Mouse (Mus musculus) CH12.LX (cell line): ENCODE measurements around the gene Dcbld1. TPM values are rescaled to one million over a fixed set of nuclear protein-coding genes. Genes with fewer than 3 reads are reported as not detected.

Experiments used
- DNase-seq: peaks from one replicate; pipeline ENCODE4 v3.0.0-alpha.2; 2013; ENCODE audit errors: extremely low read depth
- H3K27ac ChIP-seq: 2 replicates; pipeline ENCODE4 v1.5.1; 2012; ENCODE audit warnings: low read depth, mild to moderate bottlenecking, control low read depth, moderate library complexity; ENCODE audit not compliant: insufficient read depth
- H3K27me3 ChIP-seq: replicated peaks from 2 replicates; pipeline ENCODE3; 2012; ENCODE audit warnings: inconsistent platforms
- H3K36me3 ChIP-seq, 2 experiments: replicated peaks in 1 of 2; 2 replicates each; pipeline versions ENCODE3 to v1.6.1; 2012; ENCODE audit warnings: inconsistent platforms in 1 of 2, low read length in 1 of 2, mild to moderate bottlenecking in 1 of 2, mixed read lengths in 1 of 2, moderate library complexity in 1 of 2; ENCODE audit not compliant: control insufficient read depth in 1 of 2, insufficient read depth in 1 of 2
- H3K4me1 ChIP-seq, 2 experiments: 2 replicates each; pipeline ENCODE4 v1.6.1; 2012; ENCODE audit warnings: inconsistent platforms in 1 of 2, moderate library complexity in 1 of 2; ENCODE audit not compliant: insufficient read depth in 2 of 2, control insufficient read depth in 1 of 2
- H3K4me2 ChIP-seq: 2 replicates; pipeline ENCODE4 v1.6.1; 2012; ENCODE audit warnings: low read depth, mild to moderate bottlenecking, control low read depth; ENCODE audit not compliant: poor library complexity, insufficient read depth, severe bottlenecking
- H3K4me3 ChIP-seq, 3 experiments: fragments of 150-350 bp in 1 of 3; sonication (generic) in 1 of 3; replicated peaks in 1 of 3; 2 replicates each; pipeline versions ENCODE3 to v1.5.1; 2011 to 2012; ENCODE audit warnings: low read depth in 2 of 3, low read length in 2 of 3, mild to moderate bottlenecking in 2 of 3, moderate library complexity in 2 of 3, control low read depth in 1 of 3, improper control_type of control experiment in 1 of 3, inconsistent platforms in 1 of 3, mixed read lengths in 1 of 3; ENCODE audit not compliant: poor library complexity in 1 of 3
- H3K79me2 ChIP-seq: replicated peaks from 2 replicates; pipeline ENCODE4 v1.6.1; 2012; ENCODE audit warnings: mild to moderate bottlenecking, moderate library complexity; ENCODE audit not compliant: control insufficient read depth, poor library complexity, insufficient read depth, severe bottlenecking; ENCODE audit errors: extremely low read depth
- H3K9ac ChIP-seq: 2 replicates; pipeline ENCODE4 v1.6.1; 2012; ENCODE audit warnings: low read depth, mild to moderate bottlenecking, control low read depth, moderate library complexity; ENCODE audit not compliant: insufficient read depth
- H3K9me3 ChIP-seq: replicated peaks from 2 replicates; pipeline ENCODE3; 2012; ENCODE audit warnings: low read length, inconsistent platforms, mixed read lengths
- CHD1 ChIP-seq: IDR thresholded peaks from 2 replicates; pipeline ENCODE4 v1.6.1; 2012; ENCODE audit warnings: low read depth, low read length, improper control_type of control experiment, inconsistent platforms
- CHD2 ChIP-seq: IDR thresholded peaks from 2 replicates; pipeline ENCODE4 v1.6.1; 2011; ENCODE audit warnings: low read length, improper control_type of control experiment
- CTCF ChIP-seq, 2 experiments: IDR thresholded peaks in 1 of 2; conservative IDR thresholded peaks in 1 of 2; 2 replicates each; pipeline ENCODE4 v1.5.1; 2011 to 2012; ENCODE audit warnings: low read depth in 2 of 2, low read length in 2 of 2, improper control_type of control experiment in 1 of 2, inconsistent platforms in 1 of 2, mild to moderate bottlenecking in 1 of 2, moderate library complexity in 1 of 2
- EP300 ChIP-seq: IDR thresholded peaks from 2 replicates; pipeline ENCODE4 v1.6.1; 2011; ENCODE audit warnings: low read length, improper control_type of control experiment
- ETS1 ChIP-seq: conservative IDR thresholded peaks from 2 replicates; pipeline ENCODE4 v1.6.1; 2012; ENCODE audit warnings: low read depth, mild to moderate bottlenecking, inconsistent platforms, low read length, improper control_type of control experiment, moderate library complexity
- IRF4 ChIP-seq: IDR thresholded peaks from 2 replicates; pipeline ENCODE4 v1.6.1; 2014; ENCODE audit warnings: low read depth, mild to moderate bottlenecking, inconsistent platforms, low read length, improper control_type of control experiment
- JUN ChIP-seq: IDR thresholded peaks from 2 replicates; pipeline ENCODE4 v1.6.1; 2011; ENCODE audit warnings: low read depth, mild to moderate bottlenecking, low read length, improper control_type of control experiment, moderate library complexity; ENCODE audit not compliant: insufficient read depth
- JUND ChIP-seq: conservative IDR thresholded peaks from 2 replicates; pipeline ENCODE4 v1.6.1; 2011; ENCODE audit warnings: low read depth, low read length, improper control_type of control experiment
- MAFK ChIP-seq: IDR thresholded peaks from 2 replicates; pipeline ENCODE4 v1.6.1; 2011; ENCODE audit warnings: low read length, improper control_type of control experiment; ENCODE audit not compliant: insufficient replicate concordance
- MAX ChIP-seq: IDR thresholded peaks from 2 replicates; pipeline ENCODE4 v1.6.1; 2011; ENCODE audit warnings: low read length, improper control_type of control experiment
- MAZ ChIP-seq: IDR thresholded peaks from 2 replicates; pipeline ENCODE4 v1.6.1; 2012; ENCODE audit warnings: low read depth, mild to moderate bottlenecking, inconsistent platforms, low read length, improper control_type of control experiment, moderate library complexity
- MXI1 ChIP-seq: IDR thresholded peaks from 2 replicates; pipeline ENCODE4 v1.6.1; 2011; ENCODE audit warnings: mild to moderate bottlenecking, low read depth, low read length, improper control_type of control experiment
- MYC ChIP-seq: IDR thresholded peaks from 2 replicates; pipeline ENCODE4 v1.6.1; 2011; ENCODE audit warnings: low read depth, mild to moderate bottlenecking, improper control_type of control experiment, low read length
- NRF1 ChIP-seq: IDR thresholded peaks from 2 replicates; pipeline ENCODE4 v1.6.1; 2014; ENCODE audit warnings: low read depth, mild to moderate bottlenecking, inconsistent platforms, low read length, improper control_type of control experiment, moderate library complexity
- POLR2A ChIP-seq: IDR thresholded peaks from 2 replicates; pipeline ENCODE4 v1.6.1; 2011; ENCODE audit warnings: low read depth, mild to moderate bottlenecking, improper control_type of control experiment, low read length
- SIN3A ChIP-seq: IDR thresholded peaks from 2 replicates; pipeline ENCODE4 v1.6.1; 2012; ENCODE audit warnings: low read length, improper control_type of control experiment, inconsistent platforms
- TCF12 ChIP-seq: IDR thresholded peaks from 2 replicates; pipeline ENCODE4 v1.6.1; 2014; ENCODE audit warnings: low read depth, mild to moderate bottlenecking, inconsistent platforms, low read length, improper control_type of control experiment
- UBTF ChIP-seq: IDR thresholded peaks from 2 replicates; pipeline ENCODE4 v1.6.1; 2012; ENCODE audit warnings: low read depth, mild to moderate bottlenecking, inconsistent platforms, low read length, improper control_type of control experiment, moderate library complexity
- USF2 ChIP-seq: conservative IDR thresholded peaks from 2 replicates; pipeline ENCODE4 v1.6.1; 2011; ENCODE audit warnings: low read depth, low read length, improper control_type of control experiment
- ZC3H11A ChIP-seq: IDR thresholded peaks from 2 replicates; pipeline ENCODE4 v1.6.1; 2012; ENCODE audit warnings: low read depth, mild to moderate bottlenecking, inconsistent platforms, low read length, improper control_type of control experiment
- ZKSCAN1 ChIP-seq: IDR thresholded peaks from 2 replicates; pipeline ENCODE4 v1.6.1; 2012; ENCODE audit warnings: low read depth, inconsistent platforms, low read length, improper control_type of control experiment, borderline replicate concordance
- ZMIZ1 ChIP-seq: IDR thresholded peaks from 2 replicates; pipeline ENCODE4 v1.6.1; 2012; ENCODE audit warnings: low read depth, mild to moderate bottlenecking, inconsistent platforms, low read length, improper control_type of control experiment
- ZNF384 ChIP-seq: IDR thresholded peaks from 2 replicates; pipeline ENCODE4 v1.6.1; 2012; ENCODE audit warnings: low read depth, low read length, improper control_type of control experiment, inconsistent platforms
- dilution Hi-C: fragments of 300-500 bp; cut with MboI; formaldehyde crosslinking; loops from 2 replicates; pipeline ENCODE4 v1.14.3; 2020; ENCODE audit warnings: low sequenced_read_pairs; ENCODE audit not compliant: extremely low pct_unique_long_range_greater_than_20kb, extremely low pct_ligation_motif_present
- in situ Hi-C: fragments of 300-500 bp; cut with MboI; formaldehyde crosslinking; loops from 3 replicates; pipeline ENCODE4 v1.14.3; 2019; ENCODE audit warnings: low sequenced_read_pairs, low pct_ligation_motif_present, low pct_unique_long_range_greater_than_20kb, mixed read lengths
- polyA plus RNA-seq: library from polyadenylated mRNA; unstranded; fragments of >175 nt; gene quantifications from 2 replicates; pipeline ENCODE4 v1.2.1, GENCODE M21; 2012; ENCODE audit warnings: low read depth; ENCODE audit not compliant: insufficient read length
- total RNA-seq, 2 experiments: library from RNA; depleted of rRNA; stranded (reverse); fragments of 300-350 nt in 1 of 2; fragments of >200 nt in 1 of 2; gene quantifications; 2 replicates each; pipeline ENCODE4 v1.2.3; 2012 to 2014

Dcbld1 gene
- total and polyA plus RNA-seq, 3 experiments = 0.93 to 3.5 (median 2.7) TPM

GRCm38 (mm10) chr10:52253426-52253825 lies 20.0 kb downstream of the Dcbld1 start:
- H3K4me2 ChIP-seq = no peak overlapping the region
- DNase-seq = no peak
- H3K4me1 ChIP-seq = no peaks in the 10 kb centered on the region
- H3K27ac ChIP-seq = no peak overlapping the region
- dilution Hi-C loops (no loop called here), in situ Hi-C loops (no loop called here)
- H3K9ac ChIP-seq = no peak overlapping the region
- H3K9me3 ChIP-seq = no peaks in the 10 kb centered on the region
- TF ChIP-seq SIN3A (no peak), POLR2A (no peak)
- H3K36me3 ChIP-seq = no peaks in the 10 kb centered on the region
- H3K4me3 ChIP-seq = no peak overlapping the region
- H3K79me2 ChIP-seq = no peaks in the 10 kb centered on the region
- H3K27me3 ChIP-seq = no peaks in the 10 kb centered on the region

- dilution Hi-C loops = no loop called here
- Histone ChIP-seq H3K79me2 (no peaks in the 10 kb centered on the region), H3K27ac (no peak overlapping the region), H3K4me2 (no peak overlapping the region), H3K9me3 (no peaks in the 10 kb centered on the region), H3K4me3 (no peak overlapping the region), H3K36me3 (no peaks in the 10 kb centered on the region), H3K4me1 (no peaks in the 10 kb centered on the region), H3K27me3 (no peaks in the 10 kb centered on the region), H3K9ac (no peak overlapping the region)
- DNase-seq = no peak
- in situ Hi-C loops = no loop called here
- TF ChIP-seq ZMIZ1 (no peak), CHD1 (no peak), SIN3A (no peak), MXI1 (no peak), UBTF (no peak), USF2 (no peak), MYC (no peak), ZC3H11A (no peak), ZNF384 (no peak), CTCF (conservative IDR thresholded peaks at IDR 0.05 in 1 of 2, IDR thresholded peaks at IDR 0.05 in 1 of 2; ENCODE audit: low read depth in 2 of 2, low read length in 2 of 2) (no peak), MAFK (no peak)
Observed at GRCm38 (mm10) chr10:52257768-52258167, 24.3 kb downstream of the Dcbld1 start.

- no peaks in the 10 kb centered on the region for H3K27me3 ChIP-seq
- H3K4me3 ChIP-seq = no peak overlapping the region
- no peaks in the 10 kb centered on the region for H3K4me1 ChIP-seq
- H3K27ac ChIP-seq = no peak overlapping the region
- TF ChIP-seq JUND (no peak), EP300 (no peak), NRF1 (no peak), ZKSCAN1 (no peak), MAX (no peak), MAZ (no peak), ETS1 (no peak), MYC (no peak), IRF4 (no peak), CHD2 (no peak), TCF12 (no peak), JUN (no peak), SIN3A (no peak)
- in situ Hi-C loops (no loop called here), dilution Hi-C loops (no loop called here)
- no peaks in the 10 kb centered on the region for H3K36me3 ChIP-seq
- H3K4me2 ChIP-seq = no peak overlapping the region
- H3K9me3 ChIP-seq = no peaks in the 10 kb centered on the region
- H3K79me2 ChIP-seq = no peaks in the 10 kb centered on the region
- no peak overlapping the region for H3K9ac ChIP-seq
- DNase-seq = no peak
Observed at GRCm38 (mm10) chr10:52258180-52258948, 24.9 kb downstream of the Dcbld1 start.
